Mouse (Mus musculus) limb, embryonic 10.5 days (tissue): ENCODE measurements around the gene Tapt1. TPM values are rescaled to one million over a fixed set of nuclear protein-coding genes. Genes with fewer than 3 reads are reported as not detected.

ENCODE experiments used
- DNase-seq: peaks from one replicate; pipeline ENCODE4 v3.0.0-alpha.2; 2017; ENCODE audit warnings: low spot score
- H3K27ac ChIP-seq: fragments of 300-500 bp; sonication (generic); 2 replicates; pipeline ENCODE4 v1.5.1; 2016; ENCODE audit warnings: mild to moderate bottlenecking
- H3K27me3 ChIP-seq: fragments of 300-500 bp; sonication (generic); 2 replicates; pipeline ENCODE4 v1.6.1; 2016; ENCODE audit warnings: low read depth, mild to moderate bottlenecking; ENCODE audit not compliant: poor library complexity, severe bottlenecking
- H3K36me3 ChIP-seq: fragments of 300-500 bp; sonication (generic); 2 replicates; pipeline ENCODE4 v1.6.1; 2016; ENCODE audit warnings: mild to moderate bottlenecking, moderate library complexity
- H3K4me1 ChIP-seq: fragments of 300-500 bp; sonication (generic); 2 replicates; pipeline ENCODE4 v1.6.1; 2016
- H3K4me3 ChIP-seq: fragments of 300-500 bp; sonication (generic); 2 replicates; pipeline ENCODE4 v1.5.1; 2016; ENCODE audit warnings: mild to moderate bottlenecking, moderate library complexity
- H3K9me3 ChIP-seq: fragments of 300-500 bp; sonication (generic); replicated peaks from 2 replicates; pipeline ENCODE4 v1.6.1; 2016; ENCODE audit warnings: mild to moderate bottlenecking
- WGBS: fragments of 180-500 bp; shearing (Covaris S2); methylation state at CpG from one replicate; pipeline ENCODE4 v1.1.7; 2016; 5-methylcytosine and 5-hydroxymethylcytosine counted together
- polyA plus RNA-seq: library from polyadenylated mRNA; unstranded; fragments of >200 nt; fragmentation: Nextera tagmentation; extraction: Ambion mirVana; gene quantifications from 2 replicates; pipeline ENCODE4 v1.2.1, GENCODE M21; 2016

Tapt1 gene
- polyA plus RNA-seq, 1 experiment from 2014 or later: 32.4 TPM

GRCm38 (mm10) chr5:44207286-44207685 lies 19.1 kb downstream of the Tapt1 start:
- H3K27ac ChIP-seq: no peak overlapping the region
- 90% methylated on average over 4 of the region's 4 CpGs for WGBS
- H3K27me3 ChIP-seq: no peaks in the 10 kb centered on the region
- no peak overlapping the region for H3K4me3 ChIP-seq
- H3K4me1 ChIP-seq: no peaks in the 10 kb centered on the region
- DNase-seq: no peak
- peaks cover 43% of the 10 kb centered on the region for H3K36me3 ChIP-seq
- no peaks in the 10 kb centered on the region for H3K9me3 ChIP-seq

GRCm38 (mm10) chr5:44206651-44207050 lies 19.8 kb downstream of the Tapt1 start:
- peaks cover 36% of the 10 kb centered on the region for H3K36me3 ChIP-seq
- no peak for DNase-seq
- H3K4me1 ChIP-seq: no peaks in the 10 kb centered on the region
- no peak overlapping the region for H3K27ac ChIP-seq
- no peak overlapping the region for H3K4me3 ChIP-seq
- no peaks in the 10 kb centered on the region for H3K9me3 ChIP-seq
- WGBS: 89% methylated on average over 5 of the region's 5 CpGs
- no peaks in the 10 kb centered on the region for H3K27me3 ChIP-seq

GRCm38 (mm10) chr5:44203410-44203809 lies 23.0 kb downstream of the Tapt1 start:
- DNase-seq: no peak
- Histone ChIP-seq H3K27ac (no peak overlapping the region), H3K27me3 (no peaks in the 10 kb centered on the region), H3K4me1 (no peaks in the 10 kb centered on the region), H3K4me3 (no peak overlapping the region), H3K9me3 (no peaks in the 10 kb centered on the region), H3K36me3 (peaks cover 29% of the 10 kb centered on the region)
- WGBS: 77% methylated on average over 1 of the region's 1 CpGs

- DNase-seq: no peak
- no peaks in the 10 kb centered on the region for H3K27me3 ChIP-seq
- H3K4me1 ChIP-seq: no peaks in the 10 kb centered on the region
- H3K9me3 ChIP-seq: no peaks in the 10 kb centered on the region
- H3K27ac ChIP-seq: no peak overlapping the region
- peaks cover 28% of the 10 kb centered on the region for H3K36me3 ChIP-seq
- no peak overlapping the region for H3K4me3 ChIP-seq
Measured at GRCm38 (mm10) chr5:44201665-44202064, 24.8 kb downstream of the Tapt1 start.

- H3K27ac ChIP-seq: no peak overlapping the region
- no peak for DNase-seq
- H3K27me3 ChIP-seq: no peaks in the 10 kb centered on the region
- no peaks in the 10 kb centered on the region for H3K4me1 ChIP-seq
- no peak overlapping the region for H3K4me3 ChIP-seq
- no peaks in the 10 kb centered on the region for H3K9me3 ChIP-seq
- 94% methylated on average over 4 of the region's 4 CpGs for WGBS
- H3K36me3 ChIP-seq: peaks cover 25% of the 10 kb centered on the region
Measured at GRCm38 (mm10) chr5:44199109-44199508, 27.3 kb downstream of the Tapt1 start.

- Histone ChIP-seq H3K9me3 (no peaks in the 10 kb centered on the region), H3K4me3 (no peak overlapping the region), H3K27me3 (no peaks in the 10 kb centered on the region), H3K27ac (no peak overlapping the region), H3K36me3 (peaks cover 31% of the 10 kb centered on the region), H3K4me1 (no peaks in the 10 kb centered on the region)
- DNase-seq: no peak
- 92% methylated on average over 4 of the region's 4 CpGs for WGBS
Measured at GRCm38 (mm10) chr5:44198471-44198870, 28.0 kb downstream of the Tapt1 start.

GRCm38 (mm10) chr5:44197806-44198205 lies 28.6 kb downstream of the Tapt1 start:
- Histone ChIP-seq H3K36me3 (peaks cover 38% of the 10 kb centered on the region), H3K4me1 (no peaks in the 10 kb centered on the region), H3K9me3 (no peaks in the 10 kb centered on the region), H3K27ac (no peak overlapping the region), H3K4me3 (no peak overlapping the region), H3K27me3 (no peaks in the 10 kb centered on the region)
- WGBS: 79% methylated on average over 5 of the region's 5 CpGs
- no peak for DNase-seq

- peak; percentile 16 for DNase-seq
- no peaks in the 10 kb centered on the region for H3K4me1 ChIP-seq
- peaks cover 50% of the 10 kb centered on the region for H3K36me3 ChIP-seq
- no peak overlapping the region for H3K4me3 ChIP-seq
- H3K9me3 ChIP-seq: no peaks in the 10 kb centered on the region
- 91% methylated on average over 4 of the region's 4 CpGs for WGBS
- no peak overlapping the region for H3K27ac ChIP-seq
- no peaks in the 10 kb centered on the region for H3K27me3 ChIP-seq
Measured at GRCm38 (mm10) chr5:44196167-44196566, 30.3 kb downstream of the Tapt1 start.

GRCm38 (mm10) chr5:44187370-44187769 lies 39.1 kb downstream of the Tapt1 start:
- peaks cover 90% of the 10 kb centered on the region for H3K36me3 ChIP-seq
- no peaks in the 10 kb centered on the region for H3K4me1 ChIP-seq

GRCm38 (mm10) chr5:44181669-44182068 lies 44.8 kb downstream of the Tapt1 start:
- DNase-seq: peak; percentile 5
- no peaks in the 10 kb centered on the region for H3K4me1 ChIP-seq
- no peaks in the 10 kb centered on the region for H3K27me3 ChIP-seq
- H3K27ac ChIP-seq: no peak overlapping the region
- 97% methylated on average over 3 of the region's 3 CpGs for WGBS
- H3K9me3 ChIP-seq: no peaks in the 10 kb centered on the region
- peaks cover 84% of the 10 kb centered on the region for H3K36me3 ChIP-seq
- no peak overlapping the region for H3K4me3 ChIP-seq

More at GRCm38 (mm10) chr5:44187370-44187769, 39.1 kb downstream of the Tapt1 start:
- Histone ChIP-seq H3K27me3 (no peaks in the 10 kb centered on the region), H3K9me3 (no peaks in the 10 kb centered on the region), H3K4me3 (no peak overlapping the region), H3K27ac (no peak overlapping the region)
- no peak for DNase-seq

- Histone ChIP-seq H3K36me3 (peaks cover 86% of the 10 kb centered on the region), H3K9me3 (no peaks in the 10 kb centered on the region), H3K4me3 (no peak overlapping the region), H3K27me3 (no peaks in the 10 kb centered on the region), H3K4me1 (no peaks in the 10 kb centered on the region), H3K27ac (no peak overlapping the region)
- peak; percentile 21 for DNase-seq
- 87% methylated on average over 3 of the region's 3 CpGs for WGBS
Measured at GRCm38 (mm10) chr5:44180450-44180849, 46.0 kb downstream of the Tapt1 start.

- peaks cover 50% of the 10 kb centered on the region for H3K36me3 ChIP-seq
- 89% methylated on average over 5 of the region's 5 CpGs for WGBS
Measured at GRCm38 (mm10) chr5:44174046-44174445, 52.4 kb downstream of the Tapt1 start.

GRCm38 (mm10) chr5:44166866-44167265 lies 59.6 kb downstream of the Tapt1 start:
- Histone ChIP-seq H3K4me1 (no peaks in the 10 kb centered on the region), H3K27me3 (no peaks in the 10 kb centered on the region), H3K4me3 (no peak overlapping the region), H3K36me3 (no peaks in the 10 kb centered on the region), H3K27ac (no peak overlapping the region), H3K9me3 (no peaks in the 10 kb centered on the region)
- 84% methylated on average over 6 of the region's 6 CpGs for WGBS
- DNase-seq: no peak

More at GRCm38 (mm10) chr5:44174046-44174445, 52.4 kb downstream of the Tapt1 start:
- no peak overlapping the region for H3K4me3 ChIP-seq
- no peaks in the 10 kb centered on the region for H3K27me3 ChIP-seq
- no peak for DNase-seq
- no peak overlapping the region for H3K27ac ChIP-seq
- H3K9me3 ChIP-seq: no peaks in the 10 kb centered on the region
- no peaks in the 10 kb centered on the region for H3K4me1 ChIP-seq

- WGBS: 38% methylated on average over 2 of the region's 2 CpGs
- Histone ChIP-seq H3K36me3 (no peaks in the 10 kb centered on the region), H3K4me1 (no peaks in the 10 kb centered on the region), H3K9me3 (no peaks in the 10 kb centered on the region), H3K27me3 (no peaks in the 10 kb centered on the region), H3K4me3 (no peak overlapping the region), H3K27ac (no peak overlapping the region)
- no peak for DNase-seq
Measured at GRCm38 (mm10) chr5:44165854-44166253, 60.6 kb downstream of the Tapt1 start.
